Mouse (Mus musculus): ENCODE measurements around the gene Srgap3. TPM values are rescaled to one million over a fixed set of nuclear protein-coding genes. Genes with fewer than 3 reads are reported as not detected.

The Srgap3 gene
- polyA plus RNA-seq, 2 experiments, result 8.4 to 14.3 TPM

DNA sequence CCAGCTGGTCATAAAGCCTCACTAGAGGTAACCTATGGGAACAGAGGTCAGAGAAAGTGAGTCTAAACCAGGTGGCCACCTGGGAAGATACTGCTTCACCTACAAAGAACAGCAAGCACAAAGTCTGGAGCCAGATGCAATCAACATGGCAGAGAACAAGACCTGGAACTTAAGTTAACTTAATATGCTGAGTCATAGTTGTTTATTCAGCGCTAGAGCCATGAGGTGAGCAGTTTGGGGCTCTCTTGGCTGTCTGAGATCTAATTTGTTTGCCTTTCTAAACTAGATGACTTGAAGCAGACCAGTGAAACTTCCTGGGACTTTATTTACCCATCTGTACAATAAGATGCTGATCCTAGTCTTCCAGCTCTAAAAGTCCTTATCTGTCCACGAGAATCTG, 263.0 kb downstream of the Srgap3 start:
- TF ChIP-seq POLR2A (IDR thresholded peaks at IDR 0.05; ENCODE audit: borderline replicate concordance, extremely low read depth, insufficient read depth, insufficient read length), result no peak
- Histone ChIP-seq H3K4me1 (ENCODE audit: control insufficient read depth, insufficient read depth, low read length) (no peaks in the 10 kb centered on the region), H3K27me3 (ENCODE audit: control insufficient read depth, insufficient read depth, low read length) (no peaks in the 10 kb centered on the region), H3K27ac (replicated peaks; ENCODE audit: low read depth, low read length) (no peak overlapping the region), H3K9me3 (ENCODE audit: control insufficient read depth, low read length) (no peaks in the 10 kb centered on the region), H3K4me3 (replicated peaks; ENCODE audit: low read length) (no peak overlapping the region), H3K36me3 (ENCODE audit: control insufficient read depth, insufficient read depth, low read length) (peaks cover 26% of the 10 kb centered on the region; the same call in 1 of the 2 replicates), H3K4me2 (replicated peaks; ENCODE audit: low read depth, low read length, severe bottlenecking) (no peak overlapping the region), H3K9ac (ENCODE audit: low read depth, low read length, severe bottlenecking) (no peak overlapping the region)
- WGBS, result 83% methylated on average over 2 of the region's 2 CpGs
- DNase-seq (ENCODE audit: low spot score), result no peak
- no peak for ATAC-seq (ENCODE audit: low FRiP score, low read depth)

Other genes with a start within 250 kb of the Srgap3 start
- 18.8 and 25.1 TPM in 2 replicates for gene Thumpd3, start 99.0 kb upstream of the Srgap3 start, polyA plus RNA-seq (2012; rRNA removed)
- gene Thumpd3, start 99.0 kb upstream of the Srgap3 start, polyA plus RNA-seq (2014; fragmentation: Nextera tagmentation; extraction: Ambion mirVana), result 36.7 and 38.7 TPM in 2 replicates
- 93.8 and 103 TPM in 2 replicates for gene Setd5, start 130.1 kb upstream of the Srgap3 start, polyA plus RNA-seq (2012; rRNA removed)
- 90.2 and 93.4 TPM in 2 replicates for gene Setd5, start 130.1 kb upstream of the Srgap3 start, polyA plus RNA-seq (2014; fragmentation: Nextera tagmentation; extraction: Ambion mirVana)
- 0.65 and 0.67 TPM in 2 replicates for gene Lhfpl4, start 248.1 kb upstream of the Srgap3 start, polyA plus RNA-seq (2012; rRNA removed)
- 0.32 and 0.64 TPM in 2 replicates for gene Lhfpl4, start 248.1 kb upstream of the Srgap3 start, polyA plus RNA-seq (2014; fragmentation: Nextera tagmentation; extraction: Ambion mirVana)